Mouse (Mus musculus) small intestine, adult 2 months (tissue): ENCODE results near the gene Fzd4.
A peak's percentile ranks its signal among the peaks of the same experiment; 100 is the strongest.

Experiments
- CTCF ChIP-seq: fragments of 200-500 bp; IDR thresholded peaks from 2 replicates; pipeline ENCODE4 v1.5.1; 2012; ENCODE audit warnings: low read depth, mild to moderate bottlenecking, control low read depth, inconsistent platforms, low read length, moderate library complexity, mixed read lengths; ENCODE audit not compliant: insufficient replicate concordance, insufficient read length; ENCODE audit errors: extremely low read depth
- POLR2A ChIP-seq: fragments of 200-500 bp; IDR thresholded peaks from 2 replicates; pipeline ENCODE4 v1.6.1; 2012; ENCODE audit warnings: low read depth, mild to moderate bottlenecking, control low read depth, inconsistent platforms, low read length, moderate library complexity

DNA sequence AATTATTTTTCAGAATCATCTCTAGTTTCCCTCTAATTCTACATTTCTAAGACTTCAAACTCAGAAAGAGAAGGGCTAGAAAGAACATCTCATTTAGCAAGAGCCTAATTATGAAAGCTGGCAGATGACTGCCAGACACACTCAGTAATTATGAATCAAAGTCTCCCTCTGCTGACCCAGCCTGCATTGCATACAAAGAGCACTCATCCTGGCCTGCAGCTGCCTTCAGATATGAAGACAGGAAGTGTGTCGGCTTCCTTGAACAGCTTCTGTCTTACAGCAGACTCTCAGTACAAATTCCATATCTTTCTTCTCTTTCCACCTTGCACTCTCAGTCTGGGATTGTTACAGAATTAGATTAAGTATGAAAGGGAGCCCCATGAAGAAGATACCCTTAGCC is 33.2 kb upstream of the Fzd4 start:
- TF ChIP-seq POLR2A (no peak), CTCF (peak; percentile 51; the same call in 1 of the 2 replicates)
